Mouse (Mus musculus): ENCODE data around the gene Fam69b.

DNA sequence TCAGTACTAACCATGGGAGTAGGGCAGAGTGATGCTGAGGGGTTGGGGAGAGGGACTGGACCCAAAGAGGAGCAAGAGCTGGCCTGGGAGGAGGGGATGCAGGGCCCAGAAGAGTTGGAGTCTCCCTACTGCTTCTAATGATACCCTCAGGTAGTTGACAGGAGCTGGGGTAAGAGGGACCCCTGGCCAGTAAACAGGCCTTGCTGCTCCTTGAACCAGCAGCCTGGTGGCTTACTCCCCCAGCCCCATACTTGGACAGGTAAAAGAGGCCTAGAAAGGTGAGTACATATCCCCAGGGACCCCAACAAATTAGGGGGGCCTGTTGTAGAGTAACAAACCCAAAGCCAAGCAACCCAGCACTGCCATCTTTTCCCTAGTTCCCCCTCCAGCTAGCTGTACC lies 19.5 kb upstream of the Fam69b start:
- TF ChIP-seq POLR2A (IDR thresholded peaks at IDR 0.05; ENCODE audit: low read depth, low read length) (no peak), CTCF (conservative IDR thresholded peaks at IDR 0.05; ENCODE audit: insufficient read depth, insufficient read length, low read depth, low read length) (no peak)

Measured in kidney, adult 2 months (tissue).